Mouse (Mus musculus) embryo, embryonic 9.5 days (tissue): Measurements from ENCODE around the gene Tppp3.
A peak's percentile ranks its signal among the peaks of the same experiment; 100 is the strongest.

Experiments
- DNase-seq: peaks from one replicate; pipeline ENCODE4 v3.0.0-alpha.2; 2017; ENCODE audit errors: extremely low spot score

Gene Tppp3

DNA sequence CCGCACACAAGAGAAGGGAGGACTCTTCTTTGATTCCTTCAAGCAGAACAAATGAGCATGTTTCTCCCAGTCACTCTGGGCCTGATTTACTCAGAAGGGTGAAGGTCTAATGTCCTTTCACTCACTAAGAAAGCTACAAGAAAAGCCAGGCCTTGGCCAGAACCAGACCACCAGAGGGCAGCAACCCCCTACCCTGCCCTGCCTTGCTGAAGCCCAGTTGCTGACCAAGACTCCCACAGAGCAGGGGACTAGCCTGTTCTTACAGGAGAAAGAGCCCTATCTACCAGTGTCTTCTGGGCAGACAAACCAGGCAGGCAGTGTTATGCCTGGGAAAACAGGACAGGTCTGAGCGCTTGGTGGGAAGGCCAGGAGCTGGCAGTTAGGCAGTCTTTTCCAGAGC lies 13.1 kb upstream of the Tppp3 start:
- DNase-seq = peak; percentile 85

DNA sequence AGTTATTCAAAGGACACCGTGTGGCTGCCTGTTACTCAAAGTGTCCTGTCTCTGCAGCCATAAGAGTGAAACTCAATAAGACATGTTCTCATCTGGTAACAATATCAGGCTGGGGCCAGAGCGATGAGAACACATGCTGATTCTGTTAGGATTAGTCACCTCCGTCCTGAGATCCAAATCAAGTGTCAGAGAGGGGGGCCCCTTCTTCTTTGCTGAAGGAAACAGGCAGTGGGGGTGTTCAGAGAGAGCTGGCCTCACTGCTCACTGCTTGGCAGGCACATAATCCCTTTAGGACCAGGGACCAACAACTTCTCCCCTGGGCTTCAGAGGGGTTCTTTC lies 12.7 kb upstream of the Tppp3 start:
- no peak for DNase-seq

DNA sequence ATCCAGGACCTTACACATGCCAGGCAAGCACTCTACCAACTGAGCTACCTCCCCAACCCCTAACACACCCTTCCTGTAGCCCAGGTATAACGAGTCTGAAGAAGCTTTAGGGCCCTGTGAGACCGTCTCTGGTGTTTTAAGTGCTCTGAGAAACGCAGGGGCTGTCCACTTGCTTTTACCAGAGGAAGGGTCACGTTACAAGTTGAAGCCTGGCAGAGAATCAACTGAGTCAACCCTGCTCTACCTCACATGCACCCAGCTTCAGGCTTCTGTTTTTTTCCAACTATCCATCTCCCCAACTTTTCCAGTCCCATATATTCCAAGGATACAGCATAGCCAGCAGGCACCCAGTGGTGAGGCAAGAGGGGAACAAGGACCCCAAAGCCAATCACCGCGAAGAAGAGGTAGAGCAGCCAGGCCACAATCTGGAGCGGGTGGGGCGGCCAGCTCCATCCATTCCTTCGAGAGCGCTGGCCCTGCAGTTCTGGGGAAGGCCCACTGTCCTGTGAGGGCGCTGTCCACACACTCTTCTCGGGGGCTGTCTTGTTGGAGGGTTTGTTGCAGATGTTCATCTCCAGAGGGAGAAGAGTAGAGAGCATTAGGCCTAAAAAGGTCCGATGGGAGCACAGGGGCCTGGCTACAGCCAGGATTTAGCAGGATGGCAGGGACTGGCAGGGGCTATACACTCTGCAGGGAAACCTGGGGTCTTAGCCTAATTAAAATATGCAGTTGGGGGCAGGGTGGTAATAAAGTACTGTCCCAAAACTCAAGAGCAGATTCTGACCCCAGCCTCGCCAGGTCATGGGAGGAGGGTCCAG lies 12.1 kb upstream of the Tppp3 start:
- peak; percentile 65 for DNase-seq

DNA sequence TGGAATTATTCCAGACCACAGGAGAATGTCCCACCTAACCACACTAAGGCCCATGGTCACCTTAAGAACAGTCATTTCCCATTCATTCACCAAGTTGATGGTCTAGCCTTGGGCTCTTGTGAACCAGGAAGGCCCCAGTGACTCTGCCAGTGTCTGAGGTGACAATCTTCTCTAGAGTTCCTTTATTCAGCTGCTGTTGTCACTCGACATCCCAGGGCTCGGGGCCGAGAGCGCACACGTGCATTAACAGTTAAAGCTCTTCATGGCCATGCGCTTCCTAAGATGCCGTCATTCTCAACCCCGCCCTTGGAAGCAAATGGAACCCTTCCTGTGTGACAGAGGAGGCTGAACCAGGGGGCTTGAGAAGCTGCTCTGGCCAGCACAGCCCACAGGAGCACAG lies 10.8 kb upstream of the Tppp3 start:
- DNase-seq = no peak

DNA sequence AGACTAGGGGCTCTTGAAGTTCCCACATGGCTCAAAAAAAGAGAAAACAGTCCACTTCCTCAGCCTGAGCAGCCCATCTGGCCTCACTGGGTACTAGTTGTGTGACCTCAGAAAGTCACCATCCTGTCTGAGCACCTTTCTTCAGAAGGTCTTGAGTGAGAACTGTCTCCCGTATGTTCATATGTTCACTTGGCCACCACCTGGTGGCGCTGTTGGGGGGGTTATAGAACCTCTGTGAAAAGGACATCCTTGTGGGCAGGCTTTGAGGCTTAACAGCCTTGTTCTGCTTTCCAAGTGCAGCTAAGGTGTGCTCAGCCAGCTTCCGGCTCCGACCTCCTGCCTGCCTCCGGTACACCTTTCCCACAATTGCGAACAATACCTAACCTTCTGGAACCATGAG lies 10.1 kb upstream of the Tppp3 start:
- DNase-seq = peak; percentile 47

DNA sequence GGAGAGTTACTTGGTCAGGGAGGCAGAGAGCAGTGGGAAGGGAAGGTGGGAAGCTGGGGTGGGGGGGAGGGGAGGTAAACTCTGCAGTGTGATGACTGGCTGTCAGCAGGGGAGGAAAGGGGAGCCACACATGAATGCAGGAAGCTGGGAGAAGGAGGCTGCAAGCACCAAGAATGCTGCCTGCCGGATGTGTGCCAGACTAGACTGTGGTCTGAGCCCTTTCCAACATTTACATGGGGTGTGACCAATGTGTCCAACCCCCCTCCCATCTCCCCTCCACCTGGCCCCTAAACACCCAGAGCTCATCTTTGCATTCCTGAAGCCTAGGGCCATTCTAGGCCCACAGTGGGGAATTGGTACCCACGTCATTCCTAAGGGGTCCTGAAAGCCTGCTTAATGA lies 9.7 kb upstream of the Tppp3 start:
- no peak for DNase-seq

DNA sequence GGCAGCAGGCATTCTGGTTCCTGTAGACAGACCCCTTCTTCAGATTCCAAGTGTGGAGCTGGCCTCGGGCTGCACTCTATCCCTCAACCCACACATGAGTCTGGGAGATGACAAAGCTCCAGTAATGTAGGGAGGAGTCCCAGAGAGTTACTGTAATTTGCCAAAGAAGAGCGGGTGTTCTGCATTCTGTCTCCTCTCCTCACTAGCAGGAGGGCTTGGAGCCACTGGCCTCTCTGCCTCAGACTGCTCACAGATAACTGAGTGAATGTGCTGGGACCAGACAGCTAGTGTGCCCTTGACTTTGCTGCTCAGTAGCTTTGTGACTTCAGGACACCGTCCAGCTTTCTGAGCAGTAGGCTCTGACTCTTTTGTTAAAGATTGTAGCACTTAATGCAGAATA lies 6.5 kb upstream of the Tppp3 start:
- DNase-seq = no peak

DNA sequence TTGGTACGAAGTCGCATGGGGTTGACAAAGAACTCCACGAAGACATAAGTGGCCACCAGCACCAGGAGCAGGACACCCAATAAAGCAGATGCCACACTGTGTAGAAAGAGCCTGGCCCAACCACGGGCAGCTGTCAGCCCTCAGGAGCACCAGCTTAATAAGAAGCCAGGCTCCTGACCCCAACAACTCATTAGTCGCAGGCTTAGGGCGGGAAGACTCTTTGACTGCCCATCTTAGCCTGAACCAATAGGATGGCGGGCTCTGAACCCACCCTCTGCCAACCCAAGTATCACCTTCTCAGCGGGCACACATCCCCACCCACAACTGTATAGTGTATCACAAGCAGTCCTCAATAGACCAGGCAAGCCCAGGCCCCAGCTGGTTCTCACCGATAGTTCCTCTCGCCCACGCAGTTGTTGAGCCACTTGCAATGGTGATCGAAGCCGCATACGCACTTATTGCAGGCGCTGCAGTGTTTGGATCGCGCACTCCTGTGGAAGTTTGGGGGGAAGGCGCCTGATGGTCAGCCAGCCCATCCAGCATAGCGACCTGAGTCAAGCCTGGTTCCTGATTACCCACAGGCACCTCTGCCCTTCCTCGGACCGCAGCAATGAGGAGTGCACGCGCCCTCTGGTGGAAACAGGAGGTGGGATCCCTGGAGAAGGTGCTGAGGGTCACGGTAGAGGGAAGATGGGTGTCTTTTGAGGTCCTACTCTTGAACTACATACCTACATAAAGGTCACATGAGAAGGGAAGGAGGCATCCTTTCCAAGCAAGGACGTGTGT lies 5.5 kb upstream of the Tppp3 start:
- peak; percentile 71 for DNase-seq

DNA sequence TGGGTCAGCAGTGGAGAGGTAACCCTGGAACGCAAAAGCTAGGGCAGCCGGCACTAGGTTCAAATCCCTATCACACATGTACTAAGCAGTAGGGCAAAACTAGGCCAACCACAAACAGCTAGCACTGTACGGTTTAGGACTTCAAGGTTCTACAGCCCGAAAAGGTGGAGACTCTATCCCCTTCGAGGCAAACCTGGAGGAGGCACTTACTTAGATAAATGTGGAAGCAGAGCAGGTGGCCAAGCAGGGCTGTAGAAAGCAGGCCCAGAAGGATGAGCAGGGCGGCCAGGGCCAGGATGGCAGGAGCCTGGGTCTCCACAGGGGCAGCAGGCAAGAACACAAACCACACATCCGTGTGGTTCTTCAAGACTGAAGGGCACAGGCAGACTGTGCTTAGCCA lies 4.8 kb upstream of the Tppp3 start:
- no peak for DNase-seq

DNA sequence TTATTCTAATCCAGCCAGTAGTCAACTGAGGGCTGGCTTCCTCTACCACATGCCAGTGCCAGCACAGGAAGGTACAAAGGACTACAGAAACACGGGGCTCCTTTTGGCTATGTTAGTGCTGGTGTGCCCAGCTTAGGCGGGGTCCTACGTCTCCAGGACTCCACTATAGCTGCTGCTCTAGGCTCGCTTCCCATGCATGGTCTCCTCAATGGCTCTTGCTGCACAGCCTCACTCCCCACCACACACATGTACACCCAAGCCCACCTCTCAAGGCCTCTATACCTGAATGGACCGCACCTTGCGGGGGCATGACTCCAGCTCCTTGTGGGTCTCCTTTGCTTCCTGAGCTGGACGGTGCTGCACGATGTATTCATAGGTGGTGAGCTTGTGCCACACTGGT lies 4.4 kb upstream of the Tppp3 start:
- no peak for DNase-seq

DNA sequence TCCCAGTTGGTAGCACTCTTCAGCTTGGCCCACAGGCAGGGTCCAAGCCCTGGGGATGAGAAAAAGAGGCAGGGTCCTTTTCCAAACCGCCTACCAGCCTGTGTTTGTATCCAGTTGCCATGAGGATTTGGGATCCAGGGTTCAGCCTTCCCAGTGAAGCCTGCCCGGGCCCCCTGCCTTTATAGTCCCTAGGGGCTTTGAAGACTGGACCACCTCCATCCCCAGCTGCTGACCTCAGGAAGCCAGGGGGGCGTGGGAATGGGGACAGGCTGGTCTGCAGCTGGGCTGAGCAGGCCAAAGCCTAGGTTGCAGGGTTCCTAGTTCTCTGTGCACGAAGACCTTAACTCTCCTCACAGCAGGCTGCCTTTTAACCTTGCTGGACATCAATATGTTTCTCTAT lies 3.9 kb upstream of the Tppp3 start:
- no peak for DNase-seq

DNA sequence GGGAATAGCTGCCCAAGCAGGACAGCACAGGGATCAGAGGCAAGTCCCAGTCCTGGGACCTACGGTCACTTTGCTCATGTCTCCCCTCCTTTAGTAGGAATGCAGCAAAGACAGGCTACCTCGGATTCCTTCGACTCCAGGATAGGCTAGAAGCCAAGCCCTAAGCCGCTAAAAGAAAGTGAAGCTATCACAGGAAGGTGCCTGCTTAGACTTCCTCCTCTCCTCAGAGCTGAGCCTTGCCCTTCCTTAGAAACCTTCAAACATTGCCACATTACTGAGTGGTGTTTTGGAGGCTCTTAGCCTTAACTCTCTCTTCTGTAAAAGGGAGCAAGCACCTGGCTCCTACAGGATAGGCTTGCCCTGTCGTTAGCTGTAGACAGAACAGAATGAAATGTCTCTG lies 3.4 kb upstream of the Tppp3 start:
- no peak for DNase-seq

DNA sequence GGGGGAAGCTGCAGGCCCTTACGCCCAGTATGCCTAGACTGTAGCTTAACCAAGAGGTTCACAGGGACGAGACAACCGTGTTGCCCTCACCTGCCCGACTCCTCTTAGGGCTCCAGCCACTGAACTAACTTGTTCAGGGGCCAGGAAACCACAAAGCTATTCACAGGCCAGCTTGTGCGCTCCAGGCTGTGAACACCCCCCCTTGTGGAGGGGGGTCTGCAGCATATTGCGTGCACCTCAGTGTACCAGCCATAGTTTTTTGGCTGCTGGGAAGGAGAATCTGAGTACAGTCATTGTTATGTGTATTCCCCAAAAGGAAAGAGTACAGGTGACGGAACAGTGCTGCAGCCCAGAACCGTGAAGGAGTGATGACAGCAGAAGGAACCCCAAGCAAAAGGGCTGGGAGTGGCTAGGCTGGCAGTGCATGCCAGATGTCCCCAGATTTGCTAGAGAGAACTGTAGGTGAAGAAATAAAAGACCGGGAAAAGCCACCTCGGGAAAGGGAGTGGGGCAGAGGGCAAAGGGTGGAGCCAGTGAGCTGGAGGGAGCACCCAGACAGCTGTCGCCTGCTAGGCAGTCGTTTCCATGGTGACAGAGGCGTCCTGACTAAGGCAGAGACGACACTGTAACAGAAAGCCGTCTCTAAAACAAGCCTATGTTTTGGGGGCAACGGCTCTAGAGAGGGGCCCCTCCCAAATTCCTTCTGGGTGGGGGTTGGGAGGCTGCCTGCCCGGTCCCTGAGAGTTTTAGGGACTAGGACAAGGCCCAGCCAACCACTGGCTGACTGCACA lies 2.7 kb upstream of the Tppp3 start:
- DNase-seq = no peak

DNA sequence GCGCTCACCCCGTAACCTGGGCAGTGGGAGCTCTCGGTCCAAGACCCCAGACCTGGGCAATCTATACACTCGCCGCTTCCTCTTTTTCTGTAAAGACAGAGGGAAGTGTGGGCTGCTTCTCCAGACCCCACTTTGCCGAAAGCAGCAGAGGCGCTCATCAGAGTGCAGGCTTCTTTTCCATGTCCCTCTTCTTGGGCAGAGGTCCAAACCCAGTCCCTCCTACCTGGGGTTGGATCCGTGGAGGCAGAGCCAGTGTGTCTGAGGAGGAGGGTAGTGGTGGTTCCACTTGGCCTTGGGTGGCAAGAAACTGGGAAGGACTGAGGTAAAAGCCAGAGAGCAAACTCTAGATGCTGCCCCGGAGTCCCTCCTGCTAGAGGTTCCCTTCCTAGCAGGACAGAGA lies 1.7 kb upstream of the Tppp3 start:
- DNase-seq = no peak

DNA sequence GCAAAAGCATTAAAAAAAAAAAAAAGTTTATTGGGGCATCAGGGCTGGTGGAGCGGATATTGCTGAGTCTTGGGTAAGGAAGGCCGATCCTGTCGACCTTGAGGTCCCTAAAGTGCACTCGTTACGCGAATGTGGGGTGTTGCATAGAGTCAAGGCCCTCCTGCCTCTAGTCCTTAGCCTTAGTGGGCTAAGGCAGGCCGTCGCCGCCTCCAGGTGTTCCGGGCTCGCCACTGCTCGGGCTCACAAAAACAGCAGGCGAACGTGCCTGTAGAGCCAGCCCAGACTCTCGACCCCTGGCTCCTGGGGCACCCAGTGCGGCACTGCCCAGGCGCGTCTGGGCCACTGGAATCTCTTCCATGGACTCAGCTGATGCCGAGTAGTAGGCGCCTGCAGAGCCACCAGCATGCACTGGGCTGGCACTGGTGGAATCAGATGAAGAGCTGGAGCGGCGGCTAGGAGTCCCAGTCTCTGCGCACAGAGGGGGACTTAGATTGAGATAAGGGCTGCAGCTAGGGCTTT lies 1.1 kb upstream of the Tppp3 start:
- DNase-seq = no peak

DNA sequence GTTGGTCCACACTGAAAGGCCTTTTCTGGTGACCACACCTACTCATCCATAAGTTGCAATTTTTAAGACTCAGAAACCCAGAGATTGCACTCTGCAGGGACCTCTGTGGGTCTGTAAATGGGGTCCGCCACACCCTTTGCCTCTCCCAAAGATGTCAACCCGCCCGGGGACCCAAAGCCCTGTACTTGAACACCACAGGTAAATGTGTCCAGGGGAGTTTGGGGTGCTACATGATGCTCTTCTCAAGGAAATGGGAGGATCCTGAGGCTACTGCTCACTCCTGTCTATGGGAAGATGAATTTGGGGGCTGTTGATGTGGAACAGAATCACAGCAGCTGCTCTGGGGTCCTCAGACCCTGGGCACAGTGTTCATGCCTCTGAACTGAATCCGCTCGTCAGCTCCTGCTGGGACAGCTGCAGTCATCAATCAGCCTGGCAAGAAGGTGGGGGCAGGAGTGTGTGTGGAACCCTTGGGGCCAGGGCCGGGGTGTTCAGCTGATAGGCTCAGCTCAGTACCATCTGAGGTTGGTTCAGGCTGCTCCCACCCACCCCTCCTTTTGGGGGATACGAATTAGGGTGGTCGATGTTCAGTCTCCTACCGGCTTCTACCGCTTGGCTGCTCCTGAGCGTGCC lies 529 bp downstream of the Tppp3 start:
- DNase-seq = no peak

DNA sequence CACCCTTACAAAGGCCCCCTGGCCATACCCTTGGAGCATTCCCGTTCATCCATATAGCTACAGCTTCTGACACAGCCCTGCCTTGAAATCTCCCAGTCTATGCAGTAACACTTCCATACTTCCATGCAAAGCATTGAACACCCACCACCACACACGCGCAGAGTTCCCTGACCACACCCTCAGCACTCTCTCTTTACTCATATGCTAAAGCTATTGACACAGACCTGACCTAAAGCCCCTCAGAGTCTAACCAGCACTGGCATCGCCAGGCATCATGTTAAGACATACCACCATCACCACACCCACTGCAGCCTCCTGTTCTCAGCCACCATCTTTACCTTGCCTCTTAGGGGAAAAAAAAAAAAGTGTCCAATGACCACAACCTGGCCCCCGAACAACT lies 1.1 kb downstream of the Tppp3 start:
- DNase-seq = no peak

DNA sequence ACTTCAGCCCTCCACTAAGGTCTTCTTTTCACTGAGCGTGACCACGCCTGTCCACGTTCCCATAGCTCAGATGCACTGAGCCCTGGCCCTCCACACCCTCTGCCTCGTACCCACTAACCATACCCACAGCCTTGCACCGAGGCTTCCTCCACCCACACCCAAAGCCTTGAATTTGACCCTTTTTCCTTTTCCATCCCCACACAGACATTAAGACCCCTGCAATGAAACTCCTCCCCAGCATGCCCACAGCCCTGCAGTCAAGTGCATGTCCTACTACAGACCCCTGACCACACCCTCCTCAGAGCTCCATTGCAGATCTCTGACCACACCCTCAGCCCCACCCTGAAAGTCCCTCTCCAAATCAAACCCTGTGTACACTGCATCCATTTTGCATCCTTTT lies 1.5 kb downstream of the Tppp3 start:
- no peak for DNase-seq

DNA sequence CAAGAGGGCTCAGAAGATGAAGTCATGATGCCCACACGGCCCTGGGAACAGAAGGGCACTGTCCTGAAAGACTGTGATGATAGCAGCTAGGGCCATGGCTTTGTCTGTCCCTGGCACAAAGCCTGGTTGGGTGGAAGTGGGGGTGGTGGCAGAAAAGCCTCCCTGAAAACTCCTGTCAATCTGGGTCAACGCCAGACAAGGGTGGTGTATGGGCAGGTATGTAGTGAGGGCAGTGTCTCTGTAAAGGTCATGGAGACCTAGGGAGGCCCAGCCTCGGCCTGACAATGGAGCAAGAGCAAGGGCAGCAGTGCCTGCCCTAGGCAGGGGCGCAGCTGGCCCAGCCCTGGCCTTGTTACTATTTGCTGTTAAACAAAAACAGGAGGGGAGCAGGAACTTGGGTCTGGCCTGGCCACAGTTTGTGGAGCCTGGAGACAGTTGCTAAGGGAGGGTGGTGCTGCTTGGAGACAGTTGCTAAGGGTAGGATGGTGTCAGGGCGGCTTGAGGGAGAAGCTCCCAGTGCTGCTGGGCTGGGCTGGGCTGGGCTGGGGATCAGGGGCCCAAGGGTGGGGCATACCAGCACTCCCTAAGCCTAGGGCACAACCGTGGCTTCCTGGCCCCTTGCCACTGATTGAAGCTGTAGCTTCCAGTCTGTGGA lies 2.2 kb downstream of the Tppp3 start:
- DNase-seq = no peak

DNA sequence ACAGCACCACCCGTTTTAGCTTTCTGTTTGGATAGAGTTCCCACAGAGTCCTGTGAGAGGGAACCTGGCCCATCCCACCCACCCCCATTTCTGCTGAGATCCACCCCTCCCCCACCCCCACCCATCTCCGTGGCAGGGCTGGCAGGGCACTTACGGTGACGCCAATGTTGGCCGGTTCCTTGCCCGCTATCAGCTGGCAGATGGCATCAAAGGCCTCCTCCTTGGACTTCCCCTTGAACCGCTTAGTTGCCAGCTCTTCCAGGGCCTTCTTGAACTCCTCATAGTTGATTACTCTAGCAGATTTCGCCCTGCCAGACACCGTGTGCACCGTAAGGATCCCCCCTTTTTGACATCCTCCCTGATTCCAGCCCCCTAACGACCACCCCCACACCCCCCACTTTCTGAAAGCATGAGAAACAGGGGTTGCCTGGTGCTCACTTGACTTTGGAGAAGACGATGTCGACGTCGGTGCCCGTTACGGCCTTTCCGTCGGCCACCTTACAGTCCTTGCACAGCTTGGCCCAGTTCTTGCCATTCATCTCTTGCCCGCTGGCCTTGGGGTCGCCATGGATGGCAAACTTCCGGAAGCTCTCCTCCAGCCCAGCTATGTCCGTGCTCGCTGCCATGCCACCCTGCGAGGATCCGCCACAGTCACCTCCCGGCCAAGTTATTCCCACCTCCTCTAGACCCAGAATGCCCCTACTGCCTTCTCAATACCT lies 3.2 kb downstream of the Tppp3 start:
- DNase-seq = no peak
